Mouse (Mus musculus): ENCODE measurements around the gene Gipc2. TPM values are rescaled to one million over a fixed set of nuclear protein-coding genes. Genes with fewer than 3 reads are reported as not detected.
A peak's percentile ranks its signal among the peaks of the same experiment; 100 is the strongest.

Gipc2 gene
- polyA plus RNA-seq, 1 experiment from 2014 or later: 15.2 TPM

DNA sequence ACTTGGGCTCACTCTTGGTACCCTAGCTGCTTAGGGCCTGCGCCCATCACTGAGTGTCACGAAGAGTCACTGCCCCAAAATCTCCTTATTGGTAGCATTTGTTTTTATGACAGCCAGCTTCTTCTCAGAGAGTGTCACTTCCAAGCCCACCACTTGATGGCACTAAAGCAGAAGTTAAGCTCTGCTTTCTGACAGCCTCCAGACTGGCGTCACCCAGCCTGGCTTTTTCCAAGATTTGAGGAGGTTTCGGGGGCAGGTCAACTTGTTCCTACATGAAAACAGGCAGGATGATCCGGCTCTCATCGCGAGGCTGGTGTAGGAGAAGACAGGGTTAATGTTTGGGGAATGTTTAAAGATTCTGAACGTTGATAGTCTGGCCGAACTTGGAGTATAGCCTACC lies 54.9 kb downstream of the Gipc2 start:
- Histone ChIP-seq H3K4me2 (ENCODE audit: low read depth, low read length) (no peak overlapping the region), H3K9ac (replicated peaks; ENCODE audit: low read depth, low read length) (no peak overlapping the region), H3K9me3 (ENCODE audit: control insufficient read depth, low read length) (no peaks in the 10 kb centered on the region), H3K36me3 (ENCODE audit: control insufficient read depth, insufficient read depth, low read length) (no peaks in the 10 kb centered on the region), H3K4me1 (ENCODE audit: control insufficient read depth, insufficient read depth, low read length) (peaks cover 4% of the 10 kb centered on the region; the same call in 1 of the 2 replicates), H3K27me3 (ENCODE audit: control insufficient read depth, insufficient read depth, low read length) (no peaks in the 10 kb centered on the region), H3K4me3 (ENCODE audit: low read depth, low read length) (no peak overlapping the region), H3K27ac (ENCODE audit: low read depth, low read length) (no peak overlapping the region)
- WGBS: 25% methylated on average over 9 of the region's 9 CpGs
- peak; percentile 22; the same call in 1 of the 2 replicates for ATAC-seq (ENCODE audit: low read depth)

- peaks cover 9% of the 10 kb centered on the region for H3K4me1 ChIP-seq (ENCODE audit: control insufficient read depth, insufficient read depth, low read length)
- no peaks in the 10 kb centered on the region for H3K9me3 ChIP-seq (ENCODE audit: control insufficient read depth, low read length)
- WGBS: 47% methylated on average over 7 of the region's 7 CpGs
- H3K4me3 ChIP-seq (ENCODE audit: low read depth, low read length): no peak overlapping the region
- no peak overlapping the region for H3K9ac ChIP-seq (replicated peaks; ENCODE audit: low read depth, low read length)
- no peaks in the 10 kb centered on the region for H3K27me3 ChIP-seq (ENCODE audit: control insufficient read depth, insufficient read depth, low read length)
- no peaks in the 10 kb centered on the region for H3K36me3 ChIP-seq (ENCODE audit: control insufficient read depth, insufficient read depth, low read length)
- ATAC-seq (ENCODE audit: low read depth): no peak
- H3K27ac ChIP-seq (ENCODE audit: low read depth, low read length): no peak overlapping the region
- no peak overlapping the region for H3K4me2 ChIP-seq (ENCODE audit: low read depth, low read length)
Measured at GRCm38 (mm10) chr3:152109260-152109587, 56.8 kb downstream of the Gipc2 start.

DNA sequence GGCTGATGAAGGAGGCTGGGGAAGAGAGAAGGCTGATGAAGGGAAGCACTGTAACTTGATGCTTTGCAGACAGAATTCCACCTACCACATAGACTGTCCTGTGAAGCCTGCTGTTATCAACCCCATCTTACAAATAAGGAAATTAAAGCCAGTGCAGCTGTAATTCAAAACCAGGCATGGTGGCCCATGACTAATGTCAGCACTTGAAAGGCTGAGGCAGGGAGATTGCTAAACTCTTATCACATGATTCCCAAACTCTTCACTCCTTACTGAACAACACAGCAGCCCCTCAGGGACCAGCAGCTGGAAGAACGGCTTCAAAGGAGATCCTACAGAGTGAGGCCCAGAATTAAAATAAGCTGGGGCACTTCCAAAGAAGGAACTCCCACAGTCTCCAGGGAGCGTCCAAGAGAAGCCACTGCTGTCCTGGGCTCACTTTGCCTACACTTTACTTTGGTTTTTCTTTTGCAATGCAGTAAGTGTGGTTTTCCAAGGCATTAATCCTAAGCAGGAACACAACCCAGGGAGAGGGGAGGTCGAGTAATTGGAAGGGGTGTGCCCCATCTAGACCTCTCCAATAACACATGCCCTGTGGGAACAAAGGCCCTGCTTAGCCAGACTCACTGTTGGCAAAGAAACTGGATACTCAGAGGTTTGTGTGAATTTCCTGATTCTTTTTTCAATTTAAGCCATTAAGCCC lies 57.3 kb downstream of the Gipc2 start:
- Histone ChIP-seq H3K27me3 (ENCODE audit: control insufficient read depth, insufficient read depth, low read length) (no peaks in the 10 kb centered on the region), H3K4me1 (ENCODE audit: control insufficient read depth, insufficient read depth, low read length) (peaks cover 9% of the 10 kb centered on the region), H3K27ac (ENCODE audit: low read depth, low read length) (no peak overlapping the region), H3K9ac (replicated peaks; ENCODE audit: low read depth, low read length) (no peak overlapping the region), H3K4me2 (ENCODE audit: low read depth, low read length) (no peak overlapping the region), H3K9me3 (ENCODE audit: control insufficient read depth, low read length) (no peaks in the 10 kb centered on the region), H3K4me3 (ENCODE audit: low read depth, low read length) (no peak overlapping the region), H3K36me3 (ENCODE audit: control insufficient read depth, insufficient read depth, low read length) (no peaks in the 10 kb centered on the region)
- WGBS: 20% methylated on average over 3 of the region's 3 CpGs
- no peak for ATAC-seq (ENCODE audit: low read depth)

- Histone ChIP-seq H3K9me3 (ENCODE audit: control insufficient read depth, low read length) (no peaks in the 10 kb centered on the region), H3K4me1 (ENCODE audit: control insufficient read depth, insufficient read depth, low read length) (peaks cover 9% of the 10 kb centered on the region), H3K4me2 (ENCODE audit: low read depth, low read length) (no peak overlapping the region), H3K4me3 (ENCODE audit: low read depth, low read length) (no peak overlapping the region), H3K27me3 (ENCODE audit: control insufficient read depth, insufficient read depth, low read length) (no peaks in the 10 kb centered on the region), H3K36me3 (ENCODE audit: control insufficient read depth, insufficient read depth, low read length) (no peaks in the 10 kb centered on the region), H3K9ac (replicated peaks; ENCODE audit: low read depth, low read length) (no peak overlapping the region), H3K27ac (ENCODE audit: low read depth, low read length) (no peak overlapping the region)
- no peak for ATAC-seq (ENCODE audit: low read depth)
- 75% methylated on average over 5 of the region's 5 CpGs for WGBS
Measured at GRCm38 (mm10) chr3:152108003-152108395, 58.0 kb downstream of the Gipc2 start.

GRCm38 (mm10) chr3:152107149-152108002 lies 58.7 kb downstream of the Gipc2 start:
- H3K4me2 ChIP-seq (ENCODE audit: low read depth, low read length): peak overlapping the region; percentile 93
- H3K27me3 ChIP-seq (ENCODE audit: control insufficient read depth, insufficient read depth, low read length): no peaks in the 10 kb centered on the region
- WGBS: 27% methylated on average over 30 of the region's 30 CpGs

GRCm38 (mm10) chr3:152106225-152107148 lies 59.5 kb downstream of the Gipc2 start:
- H3K4me3 ChIP-seq (ENCODE audit: low read depth, low read length): peak overlapping the region; percentile 42
- peak overlapping the region; percentile 39; the same call in 1 of the 2 replicates for H3K27ac ChIP-seq (ENCODE audit: low read depth, low read length)
- peaks cover 9% of the 10 kb centered on the region for H3K4me1 ChIP-seq (ENCODE audit: control insufficient read depth, insufficient read depth, low read length)
- H3K9ac ChIP-seq (replicated peaks; ENCODE audit: low read depth, low read length): peak overlapping the region; percentile 50
- peak; percentile 74 for ATAC-seq (ENCODE audit: low read depth)
- no peaks in the 10 kb centered on the region; the same call in 1 of the 2 replicates for H3K9me3 ChIP-seq (ENCODE audit: control insufficient read depth, low read length)
- H3K36me3 ChIP-seq (ENCODE audit: control insufficient read depth, insufficient read depth, low read length): no peaks in the 10 kb centered on the region
- H3K27me3 ChIP-seq (ENCODE audit: control insufficient read depth, insufficient read depth, low read length): no peaks in the 10 kb centered on the region
- peak overlapping the region; percentile 93 for H3K4me2 ChIP-seq (ENCODE audit: low read depth, low read length)
- WGBS: 2% methylated on average over 28 of the region's 28 CpGs

More at GRCm38 (mm10) chr3:152107149-152108002, 58.7 kb downstream of the Gipc2 start:
- ATAC-seq (ENCODE audit: low read depth): peak; percentile 42
- no peaks in the 10 kb centered on the region for H3K36me3 ChIP-seq (ENCODE audit: control insufficient read depth, insufficient read depth, low read length)
- H3K27ac ChIP-seq (ENCODE audit: low read depth, low read length): no peak overlapping the region
- no peaks in the 10 kb centered on the region for H3K9me3 ChIP-seq (ENCODE audit: control insufficient read depth, low read length)
- peak overlapping the region; percentile 42 for H3K4me3 ChIP-seq (ENCODE audit: low read depth, low read length)
- peaks cover 9% of the 10 kb centered on the region for H3K4me1 ChIP-seq (ENCODE audit: control insufficient read depth, insufficient read depth, low read length)
- peak overlapping the region; percentile 50 for H3K9ac ChIP-seq (replicated peaks; ENCODE audit: low read depth, low read length)

DNA sequence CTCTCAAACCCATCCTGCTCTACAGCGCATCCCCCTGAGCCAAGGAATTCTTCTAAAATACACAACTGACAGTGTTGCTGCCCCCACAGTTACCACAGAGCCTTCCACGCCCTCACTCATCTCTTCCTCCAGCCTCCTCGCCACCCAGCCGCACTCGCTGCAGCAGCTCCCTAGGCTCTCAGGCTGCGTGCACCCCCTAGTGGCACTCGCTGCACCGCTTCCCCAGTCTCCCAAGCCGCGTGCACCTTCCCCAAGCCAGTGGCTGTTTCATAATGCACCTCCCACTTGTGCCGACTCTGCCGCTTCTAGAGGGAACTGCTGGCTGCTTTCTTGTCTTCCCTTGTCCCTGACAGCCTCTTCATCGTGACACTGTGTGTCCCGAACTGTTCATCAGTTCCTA lies 60.7 kb downstream of the Gipc2 start:
- peak; percentile 65 for ATAC-seq (ENCODE audit: low read depth)
- Histone ChIP-seq H3K9ac (replicated peaks; ENCODE audit: low read depth, low read length) (peak overlapping the region; percentile 28; the same call in 1 of the 2 replicates), H3K4me1 (ENCODE audit: control insufficient read depth, insufficient read depth, low read length) (peaks cover 9% of the 10 kb centered on the region), H3K9me3 (ENCODE audit: control insufficient read depth, low read length) (no peaks in the 10 kb centered on the region; the same call in 1 of the 2 replicates), H3K27me3 (ENCODE audit: control insufficient read depth, insufficient read depth, low read length) (no peaks in the 10 kb centered on the region), H3K27ac (ENCODE audit: low read depth, low read length) (no peak overlapping the region), H3K4me3 (ENCODE audit: low read depth, low read length) (peak overlapping the region; percentile 14; the same call in 1 of the 2 replicates), H3K36me3 (ENCODE audit: control insufficient read depth, insufficient read depth, low read length) (no peaks in the 10 kb centered on the region), H3K4me2 (ENCODE audit: low read depth, low read length) (peak overlapping the region; percentile 93)
- WGBS: 3% methylated on average over 14 of the region's 14 CpGs

DNA sequence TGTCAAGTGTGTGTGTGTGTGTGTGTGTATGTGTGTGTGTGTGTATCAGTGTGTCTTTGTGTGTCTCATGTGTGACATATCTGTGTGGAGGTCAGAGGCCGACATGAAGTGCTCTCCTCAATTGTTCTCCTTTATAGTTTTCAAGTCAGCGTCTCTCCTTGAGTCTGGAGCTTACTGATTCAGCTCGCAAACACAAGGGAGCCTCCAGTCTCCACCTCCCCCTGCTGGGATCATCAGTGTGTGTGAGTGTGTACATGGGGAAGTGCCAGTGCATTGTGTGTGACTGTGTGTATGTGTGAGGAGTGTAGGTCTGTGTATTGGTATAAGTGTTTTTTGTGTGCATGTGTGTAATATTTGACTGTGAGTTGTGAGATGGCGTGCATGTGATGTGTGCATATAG lies 62.6 kb downstream of the Gipc2 start:
- ATAC-seq (ENCODE audit: low read depth): no peak
- H3K4me2 ChIP-seq (ENCODE audit: low read depth, low read length): no peak overlapping the region
- 93% methylated on average over 4 of the region's 4 CpGs for WGBS

More for the DNA sequence above, 62.6 kb downstream of the Gipc2 start:
- Histone ChIP-seq H3K4me3 (ENCODE audit: low read depth, low read length) (no peak overlapping the region), H3K4me1 (ENCODE audit: control insufficient read depth, insufficient read depth, low read length) (peaks cover 9% of the 10 kb centered on the region), H3K9ac (replicated peaks; ENCODE audit: low read depth, low read length) (no peak overlapping the region), H3K36me3 (ENCODE audit: control insufficient read depth, insufficient read depth, low read length) (no peaks in the 10 kb centered on the region), H3K9me3 (ENCODE audit: control insufficient read depth, low read length) (no peaks in the 10 kb centered on the region; the same call in 1 of the 2 replicates), H3K27me3 (ENCODE audit: control insufficient read depth, insufficient read depth, low read length) (no peaks in the 10 kb centered on the region), H3K27ac (ENCODE audit: low read depth, low read length) (no peak overlapping the region)

Data from neural tube, embryonic 14.5 days (tissue).